Mouse (Mus musculus) lung, postnatal 25 days (tissue): ENCODE measurements around the gene Gm9922.

Experiments used
- DNase-seq: peaks from one replicate; pipeline ENCODE4 v3.0.0; 2022; ENCODE audit warnings: low spot score

The Gm9922 gene

GRCm38 (mm10) chr14:101687696-101688095, 41.9 kb downstream of the Gm9922 start:
- DNase-seq = no peak
